Mouse (Mus musculus): Measurements from ENCODE around the gene Ppp1r12b. TPM values are rescaled to one million over a fixed set of nuclear protein-coding genes. Genes with fewer than 3 reads are reported as not detected.

The Ppp1r12b gene
- 9.4 and 14.9 TPM in 2 replicates for polyA plus RNA-seq (2014; fragmentation: Nextera tagmentation; extraction: Ambion mirVana)

GRCm38 (mm10) chr1:134955637-134956176 lies at the start of gene Ppp1r12b:
Gene Ppp1r12b (minus strand): TSS chr1:134955942.
- Histone ChIP-seq H3K9ac (ENCODE audit: low read length) (peak within 1 kb of the TSS; percentile 89), H3K27me3 (replicated peaks; ENCODE audit: control insufficient read depth, insufficient read depth, low read length) (no peaks in the 10 kb centered on the region), H3K9me3 (replicated peaks; ENCODE audit: control insufficient read depth, low read length) (no peaks in the 10 kb centered on the region), H3K4me3 (ENCODE audit: low read depth, low read length) (peak within 1 kb of the TSS; percentile 77), H3K36me3 (ENCODE audit: control insufficient read depth, insufficient read depth, low read length) (no peaks in the 10 kb centered on the region), H3K4me2 (ENCODE audit: low read length) (peak within 1 kb of the TSS; percentile 79), H3K4me1 (ENCODE audit: control insufficient read depth, insufficient read depth, low read length) (peaks cover 5% of the 10 kb centered on the region; the same call in 1 of the 2 replicates), H3K27ac (ENCODE audit: low read depth, low read length) (peak within 1 kb of the TSS; percentile 95)
- DNase-seq (ENCODE audit: low spot score), result peak; percentile 99
- peak; percentile 99 for ATAC-seq
- WGBS, result under 1% methylated on average over 39 of the region's 39 CpGs

GRCm38 (mm10) chr1:135003346-135003745 lies 47.6 kb upstream of the Ppp1r12b start:
- WGBS, result 47% methylated on average over 4 of the region's 4 CpGs
- no peak overlapping the region for H3K4me3 ChIP-seq (ENCODE audit: low read depth, low read length)
- no peaks in the 10 kb centered on the region for H3K9me3 ChIP-seq (replicated peaks; ENCODE audit: control insufficient read depth, low read length)
- no peak overlapping the region for H3K27ac ChIP-seq (ENCODE audit: low read depth, low read length)
- no peaks in the 10 kb centered on the region for H3K36me3 ChIP-seq (ENCODE audit: control insufficient read depth, insufficient read depth, low read length)
- ATAC-seq (0 out of 2 replicates have a peak, but pooled peaks have one; percentile 37), DNase-seq (ENCODE audit: low spot score) (no peak)
- no peaks in the 10 kb centered on the region for H3K27me3 ChIP-seq (replicated peaks; ENCODE audit: control insufficient read depth, insufficient read depth, low read length)
- no peak overlapping the region for H3K4me2 ChIP-seq (ENCODE audit: low read length)
- no peak overlapping the region for H3K9ac ChIP-seq (ENCODE audit: low read length)
- H3K4me1 ChIP-seq (ENCODE audit: control insufficient read depth, insufficient read depth, low read length), result no peaks in the 10 kb centered on the region

GRCm38 (mm10) chr1:135000527-135000926 lies 44.8 kb upstream of the Ppp1r12b start:
- no peaks in the 10 kb centered on the region for H3K36me3 ChIP-seq (ENCODE audit: control insufficient read depth, insufficient read depth, low read length)
- H3K4me3 ChIP-seq (ENCODE audit: low read depth, low read length), result no peak overlapping the region
- WGBS, result 82% methylated on average over 9 of the region's 9 CpGs
- no peak overlapping the region for H3K9ac ChIP-seq (ENCODE audit: low read length)
- no peak for DNase-seq (ENCODE audit: low spot score)
- H3K9me3 ChIP-seq (replicated peaks; ENCODE audit: control insufficient read depth, low read length), result no peaks in the 10 kb centered on the region
- no peaks in the 10 kb centered on the region for H3K4me1 ChIP-seq (ENCODE audit: control insufficient read depth, insufficient read depth, low read length)
- ATAC-seq, result no peak
- no peaks in the 10 kb centered on the region for H3K27me3 ChIP-seq (replicated peaks; ENCODE audit: control insufficient read depth, insufficient read depth, low read length)
- H3K4me2 ChIP-seq (ENCODE audit: low read length), result no peak overlapping the region
- H3K27ac ChIP-seq (ENCODE audit: low read depth, low read length), result no peak overlapping the region

GRCm38 (mm10) chr1:134998231-134998630 lies 42.5 kb upstream of the Ppp1r12b start:
- ATAC-seq, result no peak
- H3K36me3 ChIP-seq (ENCODE audit: control insufficient read depth, insufficient read depth, low read length), result no peaks in the 10 kb centered on the region
- no peak overlapping the region for H3K9ac ChIP-seq (ENCODE audit: low read length)
- H3K9me3 ChIP-seq (replicated peaks; ENCODE audit: control insufficient read depth, low read length), result no peaks in the 10 kb centered on the region
- H3K4me3 ChIP-seq (ENCODE audit: low read depth, low read length), result no peak overlapping the region
- DNase-seq (ENCODE audit: low spot score), result no peak
- H3K4me1 ChIP-seq (ENCODE audit: control insufficient read depth, insufficient read depth, low read length), result no peaks in the 10 kb centered on the region
- no peaks in the 10 kb centered on the region for H3K27me3 ChIP-seq (replicated peaks; ENCODE audit: control insufficient read depth, insufficient read depth, low read length)
- H3K4me2 ChIP-seq (ENCODE audit: low read length), result no peak overlapping the region
- no peak overlapping the region for H3K27ac ChIP-seq (ENCODE audit: low read depth, low read length)
- WGBS, result 86% methylated on average over 8 of the region's 8 CpGs

- Histone ChIP-seq H3K9me3 (replicated peaks; ENCODE audit: control insufficient read depth, low read length) (no peaks in the 10 kb centered on the region), H3K4me1 (ENCODE audit: control insufficient read depth, insufficient read depth, low read length) (no peaks in the 10 kb centered on the region), H3K9ac (ENCODE audit: low read length) (no peak overlapping the region), H3K27me3 (replicated peaks; ENCODE audit: control insufficient read depth, insufficient read depth, low read length) (no peaks in the 10 kb centered on the region), H3K27ac (ENCODE audit: low read depth, low read length) (no peak overlapping the region), H3K36me3 (ENCODE audit: control insufficient read depth, insufficient read depth, low read length) (no peaks in the 10 kb centered on the region), H3K4me3 (ENCODE audit: low read depth, low read length) (no peak overlapping the region), H3K4me2 (ENCODE audit: low read length) (no peak overlapping the region)
- DNase-seq (ENCODE audit: low spot score), result no peak
- 85% methylated on average over 5 of the region's 5 CpGs for WGBS
- no peak for ATAC-seq
Observed at GRCm38 (mm10) chr1:134997568-134997967, 41.8 kb upstream of the Ppp1r12b start.

- Histone ChIP-seq H3K9ac (ENCODE audit: low read length) (no peak overlapping the region), H3K27me3 (replicated peaks; ENCODE audit: control insufficient read depth, insufficient read depth, low read length) (no peaks in the 10 kb centered on the region), H3K4me2 (ENCODE audit: low read length) (no peak overlapping the region), H3K9me3 (replicated peaks; ENCODE audit: control insufficient read depth, low read length) (no peaks in the 10 kb centered on the region), H3K4me1 (ENCODE audit: control insufficient read depth, insufficient read depth, low read length) (no peaks in the 10 kb centered on the region), H3K27ac (ENCODE audit: low read depth, low read length) (no peak overlapping the region), H3K4me3 (ENCODE audit: low read depth, low read length) (no peak overlapping the region), H3K36me3 (ENCODE audit: control insufficient read depth, insufficient read depth, low read length) (no peaks in the 10 kb centered on the region)
- ATAC-seq, result no peak
- no peak for DNase-seq (ENCODE audit: low spot score)
- 90% methylated on average over 7 of the region's 7 CpGs for WGBS
Observed at GRCm38 (mm10) chr1:134996471-134996870, 40.7 kb upstream of the Ppp1r12b start.

- DNase-seq (ENCODE audit: low spot score), result no peak
- Histone ChIP-seq H3K27me3 (replicated peaks; ENCODE audit: control insufficient read depth, insufficient read depth, low read length) (no peaks in the 10 kb centered on the region), H3K27ac (ENCODE audit: low read depth, low read length) (no peak overlapping the region), H3K9me3 (replicated peaks; ENCODE audit: control insufficient read depth, low read length) (no peaks in the 10 kb centered on the region), H3K9ac (ENCODE audit: low read length) (no peak overlapping the region), H3K36me3 (ENCODE audit: control insufficient read depth, insufficient read depth, low read length) (no peaks in the 10 kb centered on the region), H3K4me2 (ENCODE audit: low read length) (no peak overlapping the region), H3K4me1 (ENCODE audit: control insufficient read depth, insufficient read depth, low read length) (no peaks in the 10 kb centered on the region), H3K4me3 (ENCODE audit: low read depth, low read length) (no peak overlapping the region)
- WGBS, result 31% methylated on average over 1 of the region's 1 CpGs
- ATAC-seq, result no peak
Observed at GRCm38 (mm10) chr1:134995954-134996353, 40.2 kb upstream of the Ppp1r12b start.

- Histone ChIP-seq H3K27ac (ENCODE audit: low read depth, low read length) (no peak overlapping the region), H3K9me3 (replicated peaks; ENCODE audit: control insufficient read depth, low read length) (no peaks in the 10 kb centered on the region), H3K27me3 (replicated peaks; ENCODE audit: control insufficient read depth, insufficient read depth, low read length) (no peaks in the 10 kb centered on the region), H3K4me2 (ENCODE audit: low read length) (no peak overlapping the region), H3K9ac (ENCODE audit: low read length) (no peak overlapping the region), H3K4me1 (ENCODE audit: control insufficient read depth, insufficient read depth, low read length) (no peaks in the 10 kb centered on the region), H3K36me3 (ENCODE audit: control insufficient read depth, insufficient read depth, low read length) (no peaks in the 10 kb centered on the region), H3K4me3 (ENCODE audit: low read depth, low read length) (no peak overlapping the region)
- WGBS, result 36% methylated on average over 4 of the region's 4 CpGs
- DNase-seq (ENCODE audit: low spot score) (peak; percentile 40), ATAC-seq (no peak)
Observed at GRCm38 (mm10) chr1:134995437-134995836, 39.7 kb upstream of the Ppp1r12b start.

GRCm38 (mm10) chr1:134994739-134995138 lies 39.0 kb upstream of the Ppp1r12b start:
- H3K36me3 ChIP-seq (ENCODE audit: control insufficient read depth, insufficient read depth, low read length), result no peaks in the 10 kb centered on the region
- WGBS, result 86% methylated on average over 3 of the region's 3 CpGs
- H3K4me3 ChIP-seq (ENCODE audit: low read depth, low read length), result no peak overlapping the region
- DNase-seq (ENCODE audit: low spot score), result no peak
- H3K4me1 ChIP-seq (ENCODE audit: control insufficient read depth, insufficient read depth, low read length), result no peaks in the 10 kb centered on the region
- H3K27ac ChIP-seq (ENCODE audit: low read depth, low read length), result no peak overlapping the region
- H3K9ac ChIP-seq (ENCODE audit: low read length), result no peak overlapping the region
- H3K4me2 ChIP-seq (ENCODE audit: low read length), result no peak overlapping the region
- no peaks in the 10 kb centered on the region for H3K9me3 ChIP-seq (replicated peaks; ENCODE audit: control insufficient read depth, low read length)
- no peaks in the 10 kb centered on the region for H3K27me3 ChIP-seq (replicated peaks; ENCODE audit: control insufficient read depth, insufficient read depth, low read length)
- ATAC-seq, result no peak
